Mouse (Mus musculus) embryonic fibroblast, embryonic 13.5 days (primary cell): Measurements from ENCODE around the gene Lclat1.

Experiments
- CTCF ChIP-seq: IDR thresholded peaks from 2 replicates; pipeline ENCODE4 v1.5.1; 2011; ENCODE audit warnings: mild to moderate bottlenecking, control low read depth, low read length, moderate library complexity, borderline replicate concordance; ENCODE audit not compliant: insufficient read depth
- POLR2A ChIP-seq: IDR thresholded peaks from 2 replicates; pipeline ENCODE4 v1.6.1; 2011; ENCODE audit warnings: low read depth, mild to moderate bottlenecking, control low read depth, low read length, moderate library complexity

DNA sequence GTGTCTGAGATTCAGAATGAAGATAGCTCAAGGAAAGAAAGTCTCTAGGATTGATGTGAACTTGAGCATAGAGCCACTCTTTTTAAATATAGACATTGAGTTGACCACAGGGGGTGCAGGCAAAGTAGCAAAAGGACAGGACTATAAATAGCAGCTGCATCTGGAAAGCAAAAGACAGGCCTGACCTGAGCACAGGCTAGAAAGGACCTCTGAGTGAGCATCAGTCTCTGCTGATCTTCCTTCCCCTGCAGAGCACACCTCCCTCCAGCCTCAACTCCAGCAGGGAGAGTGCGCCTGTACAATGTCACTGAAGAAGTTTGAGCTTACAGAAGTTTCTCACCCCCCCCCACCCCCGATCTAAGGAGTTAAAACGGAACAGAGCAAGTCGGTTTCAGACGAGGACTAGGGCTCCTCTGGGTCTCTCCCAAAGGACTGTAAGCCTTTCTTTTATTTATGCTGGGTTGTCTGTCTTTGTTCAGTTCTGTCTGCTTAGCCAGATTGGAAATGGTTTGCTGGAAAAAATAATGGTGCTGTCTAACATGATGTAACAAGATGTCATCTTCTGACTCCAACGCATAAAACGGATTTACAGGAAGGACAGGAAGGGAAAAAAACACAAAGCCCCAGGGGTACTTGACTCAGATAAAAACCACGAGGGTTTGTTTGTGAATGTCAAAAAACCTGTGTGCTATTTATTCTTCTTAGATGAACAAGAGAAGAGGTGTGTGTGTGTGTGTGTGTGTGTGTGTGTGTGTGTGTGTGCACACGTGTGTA, 26.2 kb upstream of the Lclat1 start:
- TF ChIP-seq POLR2A (no peak), CTCF (no peak)
